Mouse (Mus musculus) brain, embryonic 14.5 days (tissue): ENCODE data around the gene Cnr2.

Source experiments
- CTCF ChIP-seq: fragments of 200-500 bp; IDR thresholded peaks from 2 replicates; pipeline ENCODE4 v1.5.1; 2012; ENCODE audit warnings: inconsistent platforms, mild to moderate bottlenecking, moderate library complexity, borderline replicate concordance; ENCODE audit not compliant: insufficient read depth, insufficient read length; ENCODE audit errors: extremely low read depth
- POLR2A ChIP-seq: fragments of 200-500 bp; IDR thresholded peaks from 2 replicates; pipeline ENCODE4 v1.6.1; 2012; ENCODE audit warnings: mild to moderate bottlenecking, inconsistent platforms, borderline replicate concordance; ENCODE audit not compliant: poor library complexity, insufficient read depth, insufficient read length, severe bottlenecking; ENCODE audit errors: extremely low read depth

DNA sequence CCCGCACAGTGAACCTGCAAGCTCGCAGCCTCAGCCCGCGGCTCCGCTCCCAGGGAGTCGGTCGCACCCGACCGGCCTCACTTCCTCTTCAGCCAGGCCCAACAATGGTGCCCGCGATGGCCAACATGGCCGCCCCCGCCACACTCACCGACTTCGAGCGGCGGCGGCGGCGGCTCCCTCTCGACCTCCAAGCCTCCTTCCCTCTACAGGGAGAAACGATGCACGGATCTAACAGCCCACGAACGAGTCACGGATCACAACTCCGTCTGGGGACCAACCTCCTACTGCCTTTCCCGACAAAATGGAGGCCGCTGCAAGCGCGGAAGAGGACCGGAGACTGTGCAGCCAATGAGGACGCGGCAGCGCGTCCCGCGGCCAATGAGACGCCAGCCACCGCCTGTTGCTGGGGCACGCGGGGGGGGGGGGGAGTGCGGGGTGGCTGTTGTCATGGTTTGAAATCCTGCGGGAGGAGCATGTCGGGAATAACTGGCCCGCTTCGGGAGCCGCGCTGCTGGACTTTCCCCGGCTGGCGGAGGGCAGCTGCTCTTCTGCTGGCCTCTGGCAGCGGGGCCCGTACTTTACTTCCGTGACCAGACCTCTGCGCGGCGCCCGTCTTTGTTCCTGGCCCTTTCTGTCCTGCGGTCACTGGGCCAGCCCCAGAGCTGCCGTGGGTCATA is 21.5 kb upstream of the Cnr2 start, which contains the start of gene Pnrc2:
- TF ChIP-seq POLR2A (peak; percentile 43; the same call in 1 of the 2 replicates), CTCF (no peak)
